Mouse (Mus musculus) stomach, postnatal 0 days (tissue): ENCODE measurements at regions not wholly inside any gene's neighbourhood (a gene's known extent, or its start where the extent isn't known, plus 50 kb on each side); places are given as distances from the start of the nearest gene placed in this dataset.

ENCODE experiments used
- CTCF ChIP-seq: IDR thresholded peaks from 2 replicates; pipeline ENCODE4 v1.5.1; 2016; ENCODE audit warnings: antibody characterized with exemption, low read depth, mild to moderate bottlenecking, moderate library complexity
- EP300 ChIP-seq: optimal IDR thresholded peaks from 2 replicates; pipeline ENCODE3; 2016; ENCODE audit warnings: antibody characterized with exemption

GRCm38 (mm10) chr5:133708881-133709280 is 390.6 kb upstream of the Castor2 start:
- no peak for TF ChIP-seq CTCF
- no peak for TF ChIP-seq EP300
